Mouse (Mus musculus) limb, embryonic 12.5 days (tissue): Measurements from ENCODE around the gene Nup214. TPM values are rescaled to one million over a fixed set of nuclear protein-coding genes. Genes with fewer than 3 reads are reported as not detected.
A peak's percentile ranks its signal among the peaks of the same experiment; 100 is the strongest.

ENCODE experiments used
- ATAC-seq: fragments of 200-750 bp; cut with Nextera tagmentation; 2 replicates; pipeline ENCODE4 v1.8.0; 2017; ENCODE audit warnings: low read depth, moderate TSS enrichment; ENCODE audit not compliant: insufficient number of reproducible peaks, insufficient read depth, low FRiP score, low TSS enrichment
- H3K27ac ChIP-seq: fragments of 300-500 bp; sonication (generic); 2 replicates; pipeline ENCODE4 v1.5.1; 2016; ENCODE audit warnings: mild to moderate bottlenecking, moderate library complexity
- H3K27me3 ChIP-seq: fragments of 300-500 bp; sonication (generic); 2 replicates; pipeline ENCODE4 v1.6.1; 2016; ENCODE audit warnings: mild to moderate bottlenecking, moderate library complexity
- H3K36me3 ChIP-seq: fragments of 300-500 bp; sonication (generic); 2 replicates; pipeline ENCODE4 v1.6.1; 2016; ENCODE audit warnings: mild to moderate bottlenecking, moderate library complexity
- H3K4me1 ChIP-seq: fragments of 300-500 bp; sonication (generic); replicated peaks from 2 replicates; pipeline ENCODE4 v1.6.1; 2016
- H3K4me2 ChIP-seq: fragments of 300-500 bp; sonication (generic); 2 replicates; pipeline ENCODE4 v1.6.1; 2016; ENCODE audit warnings: mild to moderate bottlenecking, moderate library complexity
- H3K4me3 ChIP-seq: fragments of 300-500 bp; sonication (generic); replicated peaks from 2 replicates; pipeline ENCODE4 v1.5.1; 2016; ENCODE audit warnings: mild to moderate bottlenecking
- H3K9ac ChIP-seq: fragments of 300-500 bp; sonication (generic); replicated peaks from 2 replicates; pipeline ENCODE4 v1.6.1; 2016; ENCODE audit warnings: mild to moderate bottlenecking, moderate library complexity
- H3K9me3 ChIP-seq: fragments of 300-500 bp; sonication (generic); 2 replicates; pipeline ENCODE4 v1.6.1; 2016; ENCODE audit warnings: mild to moderate bottlenecking, moderate library complexity
- WGBS: fragments of 180-500 bp; shearing (Covaris S2); methylation state at CpG from one replicate; pipeline ENCODE4 v1.1.7; 2016; 5-methylcytosine and 5-hydroxymethylcytosine counted together
- polyA plus RNA-seq: library from polyadenylated mRNA; unstranded; fragments of >200 nt; fragmentation: Nextera tagmentation; extraction: Ambion mirVana; gene quantifications from 2 replicates; pipeline ENCODE4 v1.2.1, GENCODE M21; 2016

Nup214 gene
- 76.4 and 87.4 TPM in 2 replicates for polyA plus RNA-seq

DNA sequence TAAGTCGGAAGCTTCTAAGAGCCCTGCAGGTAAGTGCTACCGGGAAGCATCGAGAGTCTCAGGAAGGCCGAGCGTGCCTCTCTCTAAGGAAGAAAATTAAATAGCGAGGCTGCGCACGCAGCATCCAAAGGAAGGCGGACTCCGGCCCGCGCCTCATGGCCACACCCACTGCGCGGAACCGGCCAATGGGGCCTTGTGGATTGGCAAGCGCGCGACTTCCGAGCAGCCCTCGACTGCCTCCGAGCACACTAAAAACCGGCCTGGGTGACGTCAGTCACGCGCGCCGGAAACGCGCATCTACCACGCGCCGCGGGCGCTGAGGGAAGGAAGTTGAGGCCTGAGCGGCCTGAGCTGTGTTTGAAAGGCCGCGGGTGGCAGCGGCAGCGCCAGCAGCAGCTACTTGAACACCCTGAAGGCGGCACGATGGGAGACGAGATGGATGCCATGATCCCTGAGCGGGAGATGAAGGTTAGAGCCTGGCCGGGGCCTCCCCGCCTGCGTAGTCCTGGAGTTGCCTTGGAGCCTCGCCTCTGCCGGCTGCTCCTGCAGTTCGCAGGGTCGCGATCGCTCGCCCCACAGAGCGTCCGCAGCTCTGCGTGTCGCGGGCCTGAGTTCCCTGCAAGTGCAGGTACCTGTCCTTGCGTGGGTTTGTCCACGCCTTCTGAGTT, at the start of gene Nup214:
Gene Nup214 (plus strand): TSS at position 296 of the 668 bp plus-strand sequence.
- Histone ChIP-seq H3K4me3 (peak within 1 kb of the TSS; percentile 96), H3K27me3 (no peaks in the 10 kb centered on the region), H3K4me2 (peak within 1 kb of the TSS; percentile 81), H3K27ac (peak within 1 kb of the TSS; percentile 81), H3K9me3 (no peaks in the 10 kb centered on the region), H3K9ac (peak within 1 kb of the TSS; percentile 93), H3K4me1 (peaks cover 18% of the 10 kb centered on the region), H3K36me3 (peaks cover 62% of the 10 kb centered on the region)
- under 1% methylated on average over 60 of the region's 60 CpGs for WGBS
- ATAC-seq, result peak; percentile 98

DNA sequence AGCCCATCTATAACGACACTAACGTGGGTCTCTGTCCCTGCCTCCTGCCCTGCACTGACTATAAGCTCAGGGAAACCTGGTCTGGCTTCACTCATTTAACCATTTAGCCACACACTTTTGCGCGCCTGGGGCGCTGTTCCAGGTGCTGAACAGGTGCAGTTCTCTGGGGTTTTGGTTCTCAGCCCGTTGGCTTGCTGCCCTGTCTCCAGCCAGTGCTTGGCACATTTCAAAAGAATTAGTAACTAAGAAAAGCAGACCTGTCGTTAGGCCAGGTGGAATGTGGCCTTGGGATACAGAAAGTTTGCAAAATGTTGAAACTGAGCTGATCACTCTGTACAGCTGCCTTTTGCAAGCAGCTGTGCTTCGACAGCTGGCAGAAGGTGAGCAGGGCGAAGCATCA, 49.4 kb upstream of the Nup214 start:
- 26% methylated on average over 9 of the region's 9 CpGs for WGBS
- H3K36me3 ChIP-seq, result no peaks in the 10 kb centered on the region
- no peak overlapping the region for H3K9ac ChIP-seq
- no peak overlapping the region for H3K4me2 ChIP-seq
- peaks cover 10% of the 10 kb centered on the region for H3K27me3 ChIP-seq
- H3K4me3 ChIP-seq, result no peak overlapping the region
- no peaks in the 10 kb centered on the region for H3K4me1 ChIP-seq
- ATAC-seq, result no peak
- H3K9me3 ChIP-seq, result no peaks in the 10 kb centered on the region
- no peak overlapping the region for H3K27ac ChIP-seq

DNA sequence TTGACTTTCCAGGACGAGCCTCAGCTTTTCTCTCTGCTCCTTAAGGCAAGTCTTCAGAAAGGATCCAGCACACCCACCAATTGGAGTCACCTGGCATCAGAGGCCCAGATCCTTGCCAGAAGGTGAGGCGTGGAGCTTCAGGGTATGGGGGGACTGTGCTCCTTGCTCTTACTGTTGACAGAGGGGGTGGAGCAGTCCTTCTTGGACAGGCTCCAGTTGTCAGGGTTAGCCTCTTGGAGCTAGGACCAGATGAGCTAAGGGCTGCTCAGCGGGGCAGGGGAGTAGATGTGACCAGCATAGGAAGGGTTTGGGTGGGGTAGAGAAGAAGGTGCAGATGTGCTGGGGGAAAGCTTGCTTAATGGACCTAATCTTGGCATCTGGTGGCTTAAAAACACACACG, 48.3 kb upstream of the Nup214 start:
- Histone ChIP-seq H3K9ac (no peak overlapping the region), H3K9me3 (no peaks in the 10 kb centered on the region), H3K27ac (no peak overlapping the region), H3K4me2 (no peak overlapping the region), H3K4me3 (no peak overlapping the region), H3K4me1 (no peaks in the 10 kb centered on the region), H3K27me3 (peaks cover 5% of the 10 kb centered on the region; the same call in 1 of the 2 replicates), H3K36me3 (no peaks in the 10 kb centered on the region)
- 62% methylated on average over 4 of the region's 4 CpGs for WGBS
- ATAC-seq, result no peak

DNA sequence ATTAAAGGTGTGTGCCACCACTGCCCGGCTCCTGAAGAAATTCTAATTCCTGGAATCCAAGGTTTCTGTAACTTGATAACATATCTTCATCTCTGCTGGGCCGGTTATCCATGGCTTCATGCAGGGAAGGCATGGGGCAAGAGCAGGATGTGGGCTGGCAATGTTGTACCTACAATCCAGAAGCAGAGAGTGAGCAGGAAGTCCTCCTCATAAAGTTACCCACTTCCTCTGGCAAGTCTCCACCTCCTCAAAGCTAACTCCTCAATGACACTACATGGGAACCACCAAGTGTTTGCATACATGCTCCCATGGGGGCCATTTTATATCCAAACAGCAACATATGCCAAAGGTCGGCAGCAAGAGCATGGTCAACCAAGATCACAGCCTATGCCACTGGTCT, 44.6 kb upstream of the Nup214 start:
- H3K36me3 ChIP-seq, result no peaks in the 10 kb centered on the region
- 84% methylated on average over 3 of the region's 3 CpGs for WGBS
- no peaks in the 10 kb centered on the region for H3K9me3 ChIP-seq
- no peak for ATAC-seq
- no peak overlapping the region for H3K4me3 ChIP-seq
- no peak overlapping the region for H3K4me2 ChIP-seq
- no peaks in the 10 kb centered on the region for H3K27me3 ChIP-seq
- no peak overlapping the region for H3K27ac ChIP-seq
- no peaks in the 10 kb centered on the region for H3K4me1 ChIP-seq
- H3K9ac ChIP-seq, result no peak overlapping the region

DNA sequence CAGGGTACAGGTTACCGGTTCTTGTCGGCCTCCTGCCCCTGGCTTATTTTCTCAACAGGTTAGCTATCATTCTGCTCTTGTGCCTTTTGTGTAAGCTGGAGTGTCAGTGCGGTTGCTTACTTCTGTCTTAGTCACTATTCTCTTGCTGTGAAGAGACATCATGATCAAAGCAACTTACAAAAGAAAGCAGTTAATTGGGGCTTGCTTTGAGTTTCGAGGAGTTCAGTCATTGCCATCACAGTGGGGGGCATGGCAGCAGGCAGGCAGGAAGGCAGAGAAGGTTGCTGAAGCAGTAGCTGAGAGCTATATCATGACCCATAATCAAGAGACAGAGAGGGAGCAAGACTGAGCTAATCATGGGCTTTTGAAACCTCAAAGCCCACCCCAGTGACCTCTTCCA, 39.7 kb upstream of the Nup214 start:
- WGBS, result 37% methylated on average over 4 of the region's 4 CpGs
- no peaks in the 10 kb centered on the region for H3K36me3 ChIP-seq
- H3K9me3 ChIP-seq, result no peaks in the 10 kb centered on the region
- no peak for ATAC-seq
- no peak overlapping the region for H3K27ac ChIP-seq
- no peak overlapping the region for H3K4me2 ChIP-seq
- no peaks in the 10 kb centered on the region for H3K4me1 ChIP-seq
- H3K27me3 ChIP-seq, result no peaks in the 10 kb centered on the region
- H3K9ac ChIP-seq, result no peak overlapping the region
- no peak overlapping the region for H3K4me3 ChIP-seq

GRCm38 (mm10) chr2:31935054-31935453, 39.2 kb upstream of the Nup214 start:
- WGBS, result 29% methylated on average over 4 of the region's 4 CpGs

GRCm38 (mm10) chr2:31938298-31938697, 35.9 kb upstream of the Nup214 start:
- H3K4me2 ChIP-seq, result no peak overlapping the region
- H3K36me3 ChIP-seq, result no peaks in the 10 kb centered on the region
- H3K4me1 ChIP-seq, result no peaks in the 10 kb centered on the region
- H3K27me3 ChIP-seq, result no peaks in the 10 kb centered on the region
- no peak overlapping the region for H3K9ac ChIP-seq
- H3K4me3 ChIP-seq, result no peak overlapping the region
- 93% methylated on average over 1 of the region's 1 CpGs for WGBS
- ATAC-seq, result no peak
- no peaks in the 10 kb centered on the region for H3K9me3 ChIP-seq
- H3K27ac ChIP-seq, result no peak overlapping the region

More at GRCm38 (mm10) chr2:31935054-31935453, 39.2 kb upstream of the Nup214 start:
- H3K4me2 ChIP-seq, result no peak overlapping the region
- no peak overlapping the region for H3K27ac ChIP-seq
- no peaks in the 10 kb centered on the region for H3K27me3 ChIP-seq
- no peak overlapping the region for H3K4me3 ChIP-seq
- no peak for ATAC-seq
- no peaks in the 10 kb centered on the region for H3K4me1 ChIP-seq
- H3K36me3 ChIP-seq, result no peaks in the 10 kb centered on the region
- no peak overlapping the region for H3K9ac ChIP-seq
- no peaks in the 10 kb centered on the region for H3K9me3 ChIP-seq

GRCm38 (mm10) chr2:31943011-31943410, 31.2 kb upstream of the Nup214 start:
- WGBS, result 73% methylated on average over 4 of the region's 4 CpGs
- no peaks in the 10 kb centered on the region for H3K9me3 ChIP-seq
- H3K4me2 ChIP-seq, result no peak overlapping the region
- H3K4me1 ChIP-seq, result no peaks in the 10 kb centered on the region
- no peak overlapping the region for H3K27ac ChIP-seq
- ATAC-seq, result no peak
- no peak overlapping the region for H3K4me3 ChIP-seq
- no peaks in the 10 kb centered on the region for H3K27me3 ChIP-seq
- H3K9ac ChIP-seq, result no peak overlapping the region
- no peaks in the 10 kb centered on the region for H3K36me3 ChIP-seq

GRCm38 (mm10) chr2:31945580-31945979, 28.7 kb upstream of the Nup214 start:
- no peak overlapping the region for H3K27ac ChIP-seq
- 68% methylated on average over 2 of the region's 2 CpGs for WGBS
- no peak for ATAC-seq

GRCm38 (mm10) chr2:31948392-31948791, 25.8 kb upstream of the Nup214 start:
- peaks cover 23% of the 10 kb centered on the region for H3K4me1 ChIP-seq
- H3K9ac ChIP-seq, result no peak overlapping the region
- 0 out of 2 replicates have a peak, but pooled peaks have one; percentile 10 for ATAC-seq
- H3K36me3 ChIP-seq, result peaks cover 14% of the 10 kb centered on the region; the same call in 1 of the 2 replicates
- H3K27me3 ChIP-seq, result 0 out of 2 replicates have a peak, but pooled peaks cover 4% of the 10 kb centered on the region
- H3K9me3 ChIP-seq, result no peaks in the 10 kb centered on the region
- no peak overlapping the region for H3K4me2 ChIP-seq
- no peak overlapping the region for H3K4me3 ChIP-seq
- no peak overlapping the region for H3K27ac ChIP-seq
- WGBS, result 79% methylated on average over 6 of the region's 6 CpGs

More at GRCm38 (mm10) chr2:31945580-31945979, 28.7 kb upstream of the Nup214 start:
- H3K4me3 ChIP-seq, result no peak overlapping the region
- H3K36me3 ChIP-seq, result no peaks in the 10 kb centered on the region
- no peaks in the 10 kb centered on the region for H3K4me1 ChIP-seq
- H3K27me3 ChIP-seq, result 0 out of 2 replicates have a peak, but pooled peaks cover 4% of the 10 kb centered on the region
- H3K4me2 ChIP-seq, result no peak overlapping the region
- no peak overlapping the region for H3K9ac ChIP-seq
- H3K9me3 ChIP-seq, result no peaks in the 10 kb centered on the region

DNA sequence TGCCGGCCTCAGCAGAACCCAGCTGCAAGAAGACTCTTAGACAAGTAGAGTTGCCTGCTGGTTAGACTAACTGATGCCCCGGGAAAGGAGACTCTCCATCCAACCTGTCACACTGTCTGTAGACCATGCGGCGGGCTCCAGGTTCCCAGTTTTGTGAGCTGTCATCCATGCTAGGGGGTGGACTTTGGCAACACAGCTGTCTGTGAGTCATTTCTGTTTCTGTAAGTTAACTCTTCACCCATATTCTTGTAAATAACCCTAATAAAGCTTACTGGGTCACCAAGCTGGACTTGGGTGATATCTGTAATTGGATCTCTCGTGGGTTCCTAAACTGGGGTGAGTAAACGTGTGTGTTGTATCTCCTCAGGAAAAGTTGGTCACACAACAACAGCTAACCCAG, 25.4 kb upstream of the Nup214 start:
- 0 out of 2 replicates have a peak, but pooled peaks cover 4% of the 10 kb centered on the region for H3K27me3 ChIP-seq
- H3K9ac ChIP-seq, result no peak overlapping the region
- ATAC-seq, result no peak
- H3K27ac ChIP-seq, result no peak overlapping the region
- H3K4me2 ChIP-seq, result no peak overlapping the region
- H3K9me3 ChIP-seq, result no peaks in the 10 kb centered on the region
- peaks cover 25% of the 10 kb centered on the region for H3K4me1 ChIP-seq
- WGBS, result 76% methylated on average over 6 of the region's 6 CpGs
- H3K36me3 ChIP-seq, result peaks cover 18% of the 10 kb centered on the region
- no peak overlapping the region for H3K4me3 ChIP-seq
